Mouse (Mus musculus): Measurements from ENCODE around the gene Trpv5.

GRCm38 (mm10) chr6:41646672-41647071 is 33.9 kb downstream of the Trpv5 start:
- no peak for TF ChIP-seq POLR2A (IDR thresholded peaks at IDR 0.05; ENCODE audit: extremely low read depth, insufficient read depth, low read length)
- no peak for TF ChIP-seq CTCF (IDR thresholded peaks at IDR 0.05; ENCODE audit: extremely low read depth, insufficient read depth, low read length)

All from cortical plate, adult 2 months (tissue).